Mouse (Mus musculus): ENCODE measurements around the gene Macf1.

Gene Macf1

DNA sequence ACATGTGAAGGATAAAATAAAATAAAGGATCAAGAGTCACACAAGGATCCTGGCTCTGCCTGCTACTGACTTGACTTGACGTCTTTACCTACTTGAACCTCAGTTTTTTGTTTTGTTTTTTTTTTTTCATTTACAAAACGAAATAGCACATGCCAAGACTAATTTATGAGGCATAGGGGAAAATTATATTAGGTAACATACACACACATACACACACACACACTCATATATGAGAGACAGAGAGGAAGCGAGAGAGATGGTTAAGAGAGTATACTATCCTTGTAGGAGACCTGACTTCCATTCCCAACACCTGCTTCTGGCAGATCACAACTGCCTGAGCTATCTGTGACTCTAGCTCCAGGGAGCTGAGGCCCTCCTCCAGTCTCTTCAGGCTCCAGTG lies at the start of gene Macf1:
Gene Macf1, minus strand, starts transcription at position 101 of the 400 bp plus-strand sequence.
- DNase-seq: no peak

DNA sequence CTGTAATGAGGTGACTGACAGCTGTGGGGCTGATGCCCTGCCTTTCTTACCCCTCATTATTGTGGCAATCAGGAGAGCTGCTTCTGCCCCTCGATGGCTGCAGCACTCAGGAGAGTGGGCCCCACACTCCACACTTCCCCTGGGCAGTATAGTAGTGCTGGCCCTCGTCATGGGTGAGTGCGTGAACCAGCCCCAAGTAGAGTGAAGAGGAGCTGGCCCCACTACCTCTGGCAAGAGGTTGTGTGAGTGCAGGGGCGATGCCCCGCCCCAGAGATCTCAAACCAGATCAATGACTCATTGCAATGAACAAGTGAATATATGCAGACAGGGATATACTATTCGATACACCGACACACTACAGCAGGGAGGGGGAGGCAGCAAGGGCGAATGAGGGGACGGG lies 49.4 kb upstream of the Macf1 start:
- no peak for DNase-seq

DNA sequence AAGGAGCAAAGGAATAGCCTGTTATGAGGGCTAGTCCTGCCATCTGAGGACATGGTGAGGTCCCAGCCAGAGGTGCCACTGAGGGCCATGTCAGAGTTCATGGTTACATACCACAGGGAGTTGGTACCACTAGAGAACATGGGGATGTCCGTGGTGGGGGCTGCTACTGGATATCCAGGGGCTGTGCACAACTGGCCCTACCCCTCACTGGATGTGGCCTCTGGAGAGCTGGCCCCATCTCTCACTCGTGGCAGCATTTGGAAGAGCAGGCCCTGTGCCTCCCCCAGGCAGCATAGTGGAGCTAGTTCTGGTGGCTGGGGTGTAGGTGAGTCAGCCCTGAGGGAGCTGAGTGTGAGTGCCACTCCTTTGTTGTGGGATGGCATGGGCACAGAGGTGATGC lies 48.8 kb upstream of the Macf1 start:
- no peak for DNase-seq

DNA sequence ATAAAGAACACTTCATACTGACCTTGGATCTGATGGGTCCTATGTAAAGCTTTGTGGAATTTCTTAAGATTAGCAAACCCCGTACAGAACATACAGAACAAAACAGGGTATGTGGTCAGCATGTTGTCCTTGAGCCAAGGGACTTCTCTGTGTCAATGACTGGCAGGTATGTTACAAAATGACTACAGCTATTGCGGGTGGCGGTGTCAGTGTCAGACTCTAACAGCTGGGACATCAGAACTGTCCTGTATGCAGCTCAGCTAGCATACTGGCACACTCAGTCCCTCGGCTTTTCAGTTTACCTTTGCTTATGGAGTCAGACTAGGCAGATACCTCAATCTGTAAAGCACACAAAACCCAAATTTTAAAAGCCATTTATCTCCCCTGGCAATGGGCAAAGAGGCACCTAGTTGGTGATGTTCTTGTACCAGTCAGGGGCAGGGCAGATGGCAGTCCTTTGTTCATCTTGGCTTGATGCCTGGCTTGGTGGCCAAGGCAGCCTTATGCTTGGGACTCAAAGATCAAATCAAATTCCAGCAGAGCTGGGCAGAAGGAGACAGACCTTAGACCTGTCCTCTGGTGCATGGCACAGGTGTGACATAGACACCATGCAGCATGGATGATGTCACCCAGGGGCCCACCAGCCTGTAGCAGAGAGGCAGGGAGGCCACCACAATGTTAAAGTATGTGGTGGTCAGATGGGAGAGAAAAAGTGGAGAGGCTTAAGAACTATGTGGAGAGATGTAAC lies 48.2 kb upstream of the Macf1 start:
- DNase-seq: peak; percentile 21

DNA sequence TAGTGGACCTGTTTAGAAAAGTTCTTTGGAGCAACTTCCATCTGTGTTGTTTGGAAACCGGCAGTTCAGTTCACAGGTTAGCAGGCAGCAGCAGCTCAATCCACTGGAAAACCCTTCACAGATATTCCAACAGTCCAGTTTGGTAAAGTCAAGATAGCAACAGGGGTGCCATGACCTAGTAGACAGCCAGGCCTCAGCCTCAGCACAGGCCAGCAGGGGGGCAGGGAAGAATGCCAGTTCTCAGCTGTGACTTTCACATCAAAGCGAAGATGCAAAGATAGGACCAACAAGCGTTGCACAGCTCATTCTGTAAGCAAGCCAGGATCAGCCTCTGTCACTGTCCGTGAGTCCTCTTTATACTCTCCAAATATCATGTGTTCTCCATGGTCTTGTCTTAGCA lies 37.6 kb upstream of the Macf1 start:
- no peak for DNase-seq

DNA sequence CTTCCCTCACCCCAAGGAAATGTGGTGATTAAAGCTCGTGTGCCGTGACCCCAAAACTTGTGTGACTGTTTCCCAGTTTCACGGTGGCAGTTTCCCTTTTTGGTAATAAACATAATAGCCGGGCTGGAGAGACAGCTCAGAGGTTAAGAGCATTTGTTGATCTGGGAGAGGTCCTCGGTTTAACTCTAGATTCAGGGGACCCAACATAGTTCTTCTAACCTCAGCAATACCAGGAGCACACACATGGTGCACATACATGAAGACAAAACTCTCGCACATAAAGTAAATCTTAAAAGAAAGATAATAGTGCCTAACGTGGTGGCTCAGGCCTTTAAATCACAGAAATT lies 34.2 kb upstream of the Macf1 start:
- no peak for DNase-seq

DNA sequence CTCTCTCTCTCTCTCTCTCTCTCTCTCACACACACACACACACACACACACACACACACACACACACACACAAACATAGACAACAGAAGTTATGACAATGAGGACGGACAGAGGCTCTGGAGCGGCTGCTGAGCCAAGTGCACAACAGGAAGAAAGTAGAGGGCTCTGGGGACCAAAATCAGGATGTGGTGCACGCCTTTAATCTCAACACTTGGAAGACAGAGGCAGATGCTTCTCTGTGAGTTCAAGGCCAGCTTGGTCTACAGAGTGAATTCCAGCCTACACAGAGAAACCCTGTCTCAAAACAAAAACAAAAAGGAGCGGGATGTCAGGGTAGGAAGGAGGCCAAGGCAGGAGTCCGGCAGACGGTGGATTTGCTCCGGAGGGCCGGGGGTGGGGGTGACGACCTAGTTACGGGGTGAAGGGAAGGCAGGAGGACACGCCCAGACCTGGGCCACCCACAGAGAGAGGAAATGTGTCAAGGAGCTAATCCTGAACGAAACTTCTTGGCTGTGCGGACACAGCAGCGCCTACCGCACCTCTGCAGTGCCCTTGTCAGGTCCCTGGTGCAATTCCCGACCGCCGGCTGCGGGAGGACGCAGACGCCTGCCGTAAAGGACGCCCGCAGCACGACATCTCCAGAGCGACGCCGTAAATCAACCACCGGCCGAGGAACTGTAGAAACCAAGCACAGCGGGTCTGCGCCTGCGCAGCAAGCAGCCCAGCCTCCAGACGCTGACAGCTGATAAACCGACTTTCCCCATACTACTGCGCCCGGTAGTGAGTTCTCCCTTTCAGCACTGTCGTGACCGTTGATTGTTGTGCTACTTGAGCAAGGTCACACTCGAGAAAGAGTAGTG lies 33.6 kb upstream of the Macf1 start, which contains the start of gene Ndufs5:
Gene Ndufs5, minus strand, starts transcription at position 629 of the 860 bp plus-strand sequence.
- peak; percentile 98 to 99 for DNase-seq

DNA sequence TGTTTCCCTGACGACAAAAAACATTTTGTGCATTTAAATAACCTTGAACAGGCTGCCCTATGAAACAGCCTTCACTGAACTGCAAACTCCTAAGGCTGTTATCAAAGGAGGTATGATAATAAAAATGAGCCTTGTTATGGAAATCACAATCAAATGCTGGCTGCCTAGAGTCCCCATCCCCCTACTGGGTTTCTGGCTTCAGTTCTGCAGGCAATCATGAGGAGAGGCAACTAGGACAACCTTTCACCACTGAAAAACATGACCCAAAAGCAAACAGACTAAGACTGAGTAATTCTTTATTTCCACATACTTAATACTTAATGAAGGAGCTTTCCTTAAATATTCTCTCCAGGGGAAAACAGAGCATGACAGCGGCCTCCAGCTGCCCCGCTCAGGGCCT lies 28.3 kb upstream of the Macf1 start:
- DNase-seq: no peak

DNA sequence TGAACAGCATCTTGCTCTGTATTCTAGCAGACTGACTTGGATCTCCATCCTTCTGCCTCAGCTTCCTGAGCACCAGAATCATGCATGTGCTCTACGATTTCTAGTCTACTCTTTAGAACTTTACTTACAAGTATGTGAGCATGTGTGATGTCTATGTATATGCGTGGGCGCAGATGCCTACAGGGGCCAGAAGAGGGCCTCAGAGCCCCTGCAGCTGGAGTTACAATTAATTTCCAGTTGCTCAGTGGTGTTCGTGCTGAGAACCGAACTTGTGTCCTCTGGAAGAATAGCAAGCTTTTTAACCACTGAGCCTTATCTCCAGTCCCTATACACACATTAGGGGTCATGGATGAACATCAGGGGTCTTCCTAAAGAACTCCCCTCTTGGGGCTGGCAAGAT lies 23.2 kb upstream of the Macf1 start:
- no peak for DNase-seq

DNA sequence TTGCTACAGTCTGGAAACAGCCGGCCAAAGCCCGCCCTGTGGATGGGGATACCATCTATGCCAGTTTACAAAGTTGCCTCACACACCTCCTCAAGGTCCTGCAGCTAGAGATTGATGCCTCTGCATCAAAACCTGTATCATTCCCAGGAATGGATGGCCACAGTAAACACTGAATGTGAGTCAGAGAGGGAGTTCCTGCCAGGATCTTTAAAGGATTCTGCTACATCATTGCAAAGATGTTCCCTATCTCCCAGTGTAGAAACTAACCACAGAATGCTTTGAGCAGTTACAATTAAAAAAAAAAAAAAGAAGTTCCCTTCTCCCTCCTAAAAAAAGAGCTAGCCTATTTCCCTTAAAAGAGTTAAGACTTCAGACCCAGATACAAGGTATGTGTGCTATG lies 21.2 kb upstream of the Macf1 start:
- no peak for DNase-seq

DNA sequence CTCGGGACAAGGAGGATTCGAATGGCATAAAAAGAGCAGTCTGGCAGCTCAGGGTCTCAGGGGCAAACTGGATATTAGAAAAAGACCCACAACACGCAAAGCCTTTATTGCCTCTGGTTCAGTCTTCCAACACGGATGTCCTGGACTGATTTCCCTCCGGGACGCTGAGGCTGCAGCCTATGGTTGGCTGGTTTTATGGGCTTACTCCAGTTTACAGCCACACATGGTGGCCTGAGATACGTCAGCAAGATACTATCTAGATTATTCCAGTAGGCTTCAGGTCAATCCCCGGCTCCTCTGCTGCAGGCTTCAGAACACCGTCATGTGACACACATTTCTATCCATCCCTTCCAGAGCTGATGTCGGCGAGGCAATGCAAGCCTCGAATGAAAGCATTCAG lies 9.2 kb upstream of the Macf1 start:
- no peak for DNase-seq

DNA sequence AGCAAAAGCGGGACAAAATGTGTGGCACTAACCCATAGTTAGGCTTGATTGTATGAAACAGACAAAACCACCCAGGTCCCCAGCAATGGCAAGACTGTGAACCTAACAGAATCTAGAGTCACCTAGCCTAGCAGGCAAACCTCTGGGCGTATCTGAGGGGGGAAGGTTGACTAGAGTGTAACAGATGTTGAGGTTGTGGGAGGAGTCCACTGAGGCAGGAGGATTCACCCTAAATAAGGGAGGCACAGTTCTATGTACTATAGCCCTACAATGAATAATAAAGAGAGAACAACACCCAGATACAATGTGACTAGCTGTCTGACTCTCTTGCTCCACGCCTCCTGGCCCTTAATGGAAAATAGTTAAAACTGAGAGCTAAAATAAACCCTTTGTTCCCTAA lies 7.9 kb upstream of the Macf1 start:
- DNase-seq: no peak

DNA sequence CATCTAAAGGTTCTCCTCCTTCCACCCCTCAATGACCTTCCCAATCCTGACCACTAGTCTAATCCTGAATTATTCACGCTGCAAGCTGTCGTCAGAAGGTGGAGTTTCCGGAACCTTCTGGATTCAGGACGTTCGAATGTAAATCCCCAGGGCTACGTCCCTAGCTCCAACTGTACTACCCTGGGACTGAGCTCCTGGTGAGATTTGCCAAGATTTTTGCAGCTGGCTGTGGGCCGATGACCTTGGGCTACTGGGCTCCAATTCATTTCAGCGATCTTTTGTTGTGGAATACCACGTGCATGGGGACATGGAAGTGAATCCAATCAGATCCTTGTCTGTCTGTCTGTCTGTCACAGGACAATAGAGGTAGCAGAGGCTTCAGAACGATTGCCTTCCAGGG lies 6.2 kb upstream of the Macf1 start:
- no peak for DNase-seq

DNA sequence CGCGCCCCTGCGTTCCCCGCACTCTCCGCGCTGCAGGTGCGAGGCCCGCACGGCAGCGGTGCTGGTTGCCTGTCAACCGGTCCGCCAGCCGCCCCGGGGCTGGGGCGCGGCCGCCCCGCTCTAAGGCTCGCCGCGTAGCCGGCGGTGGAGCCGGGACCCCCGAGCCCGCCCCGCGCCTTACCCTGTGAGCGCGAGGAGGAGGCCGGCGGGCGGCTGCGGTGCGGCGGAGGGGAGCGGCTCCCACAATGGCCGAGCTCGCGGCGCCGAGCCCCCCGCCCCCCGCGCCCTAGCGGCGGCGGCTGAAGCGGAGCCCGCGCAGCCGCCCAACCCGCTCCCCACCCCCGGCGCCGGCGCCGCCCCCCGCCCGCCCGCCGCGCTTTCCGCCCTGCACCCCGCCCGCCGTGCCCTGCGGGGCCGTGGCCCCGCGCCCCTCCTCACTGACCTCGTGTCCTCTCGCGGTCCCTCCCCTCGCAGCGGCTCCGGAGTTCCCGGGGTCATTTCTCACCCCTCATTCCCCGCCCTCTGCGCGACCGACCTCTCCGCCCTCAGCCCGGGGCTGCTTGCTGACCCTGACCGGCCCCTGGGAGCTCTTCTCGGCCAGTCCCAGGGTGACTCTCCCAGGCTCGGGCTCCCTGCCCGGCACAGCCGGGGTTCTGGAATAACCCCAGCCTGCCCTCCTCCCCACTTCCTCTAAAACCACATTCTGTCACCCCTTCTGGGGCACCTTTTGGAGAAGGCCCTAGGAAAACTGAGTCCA lies 3.0 kb upstream of the Macf1 start:
- peak; percentile 77 to 79 for DNase-seq

DNA sequence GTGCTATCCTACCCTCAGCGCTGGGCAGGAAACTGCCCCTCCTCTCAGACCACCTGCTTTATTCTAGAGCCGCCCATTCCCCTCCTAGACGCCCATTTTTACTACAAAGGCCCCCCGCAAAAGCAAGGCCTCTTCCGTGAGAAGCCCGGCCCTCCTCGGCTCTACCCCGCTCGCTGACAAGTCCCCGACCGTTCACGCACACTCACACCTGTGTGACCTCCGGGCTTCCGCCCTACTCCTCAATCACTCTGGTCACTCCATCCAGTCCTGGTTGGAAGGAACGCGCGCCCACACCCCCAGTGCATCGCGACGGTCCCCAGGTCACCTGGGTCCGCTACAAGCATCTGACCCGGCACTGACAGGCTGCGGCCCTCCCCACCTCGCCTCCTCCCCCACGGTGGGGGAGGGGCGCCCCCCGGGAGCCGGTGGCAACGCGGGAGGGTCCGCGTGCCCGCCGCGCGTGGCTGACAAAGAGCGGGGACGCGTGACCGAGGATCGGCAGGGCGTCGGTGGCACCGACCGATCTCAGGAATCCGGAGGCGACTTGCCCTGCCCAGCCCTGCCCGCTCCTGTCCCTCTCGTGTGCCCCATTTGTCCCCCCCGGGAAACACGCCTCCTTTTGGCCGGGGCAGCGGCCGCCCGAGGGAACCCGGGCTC lies 2.3 kb upstream of the Macf1 start:
- peak in 1 of 2 experiments; percentile 46 for DNase-seq

DNA sequence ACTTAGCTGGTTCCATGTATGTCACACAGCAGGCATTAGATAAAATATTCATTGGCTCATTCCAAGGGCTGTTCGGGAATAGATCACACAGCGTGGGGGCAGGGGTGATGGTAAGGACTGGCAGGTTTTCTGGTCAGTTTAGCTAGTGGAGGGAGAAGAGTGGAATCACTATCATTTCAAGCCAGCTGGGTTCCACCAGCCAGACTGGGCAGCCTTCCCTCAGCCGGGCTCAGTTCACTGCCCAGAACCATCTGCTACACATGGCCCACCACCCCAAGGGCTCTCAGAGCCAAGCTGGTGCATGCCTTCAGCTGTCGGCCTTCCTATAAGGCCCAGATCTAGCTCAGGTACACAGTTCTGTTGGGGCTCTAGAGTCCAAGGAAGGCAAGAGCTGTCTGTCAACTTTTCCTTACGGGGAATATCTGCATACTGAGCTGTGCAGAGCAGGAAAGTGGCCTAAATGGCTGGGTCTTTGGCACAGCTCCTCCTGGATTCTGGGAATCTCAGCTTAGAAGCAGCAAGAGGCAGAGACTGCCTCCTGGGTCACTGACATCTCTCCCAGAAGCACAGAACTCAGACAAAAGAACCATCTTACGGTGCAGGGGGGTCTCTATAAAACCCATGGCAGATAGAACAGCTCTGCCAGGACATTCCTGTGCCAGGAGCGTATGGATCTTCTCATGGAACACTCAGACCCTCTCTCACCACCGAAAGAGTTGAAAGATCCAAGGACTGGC lies 1.5 kb upstream of the Macf1 start:
- no peak for DNase-seq

DNA sequence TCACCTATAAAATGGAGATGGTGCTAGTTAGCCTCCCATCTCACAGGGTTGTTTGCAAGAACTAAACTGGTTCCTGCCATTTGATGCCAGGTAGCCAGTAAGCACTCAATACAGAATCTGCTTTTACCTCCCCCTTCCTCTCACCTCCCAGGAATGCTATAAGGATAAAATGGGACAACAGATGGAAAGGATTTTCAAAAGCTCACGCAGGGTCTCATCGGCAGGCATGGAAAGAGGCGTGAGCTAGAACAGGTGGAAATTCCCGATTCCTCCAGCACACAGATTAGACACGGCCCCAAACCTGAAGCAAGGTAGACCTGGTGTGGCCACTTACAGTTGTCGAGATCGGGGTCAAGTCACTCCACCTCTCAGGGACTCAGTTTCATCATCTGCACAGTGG lies 886 bp upstream of the Macf1 start:
- DNase-seq: no peak

DNA sequence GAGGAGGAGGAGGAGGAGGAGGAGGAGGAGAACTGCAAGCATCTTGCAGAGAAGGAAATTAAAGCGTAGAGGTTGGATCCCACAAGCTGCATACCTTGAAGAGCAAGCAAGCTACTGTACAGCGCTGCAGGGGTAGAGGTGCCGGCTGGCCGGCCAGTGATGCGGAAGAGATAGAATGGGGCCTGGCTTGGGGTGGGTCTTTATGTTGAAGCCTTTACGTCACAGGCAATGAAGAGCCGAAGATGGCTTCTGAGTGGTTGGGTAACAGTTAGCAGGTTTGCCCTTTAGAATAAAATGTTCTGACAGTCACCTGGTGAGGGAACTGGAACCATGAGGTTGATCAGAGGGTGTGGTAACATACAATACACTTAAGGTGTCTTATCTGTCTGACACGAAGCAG lies 1.9 kb downstream of the Macf1 start:
- DNase-seq: no peak

DNA sequence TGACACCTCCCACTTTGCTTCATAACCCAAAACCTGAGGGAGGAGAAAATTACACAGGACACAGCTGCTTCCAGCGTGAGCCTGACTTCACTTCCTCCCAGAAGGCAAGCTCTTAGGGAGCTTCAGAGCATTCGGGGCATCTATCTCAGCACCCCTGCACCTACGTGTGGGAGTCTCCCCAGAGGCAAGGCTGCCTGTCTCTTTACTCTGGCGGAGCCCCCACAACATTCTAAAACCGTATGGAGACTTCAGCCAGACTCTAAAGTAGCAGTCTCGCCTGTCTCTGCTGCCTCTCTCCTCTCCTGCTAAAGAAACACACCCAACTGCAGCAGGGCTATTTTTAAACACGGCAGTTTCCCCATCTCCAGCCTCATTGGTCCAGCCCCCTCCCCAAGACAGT lies 3.2 kb downstream of the Macf1 start:
- DNase-seq: no peak

DNA sequence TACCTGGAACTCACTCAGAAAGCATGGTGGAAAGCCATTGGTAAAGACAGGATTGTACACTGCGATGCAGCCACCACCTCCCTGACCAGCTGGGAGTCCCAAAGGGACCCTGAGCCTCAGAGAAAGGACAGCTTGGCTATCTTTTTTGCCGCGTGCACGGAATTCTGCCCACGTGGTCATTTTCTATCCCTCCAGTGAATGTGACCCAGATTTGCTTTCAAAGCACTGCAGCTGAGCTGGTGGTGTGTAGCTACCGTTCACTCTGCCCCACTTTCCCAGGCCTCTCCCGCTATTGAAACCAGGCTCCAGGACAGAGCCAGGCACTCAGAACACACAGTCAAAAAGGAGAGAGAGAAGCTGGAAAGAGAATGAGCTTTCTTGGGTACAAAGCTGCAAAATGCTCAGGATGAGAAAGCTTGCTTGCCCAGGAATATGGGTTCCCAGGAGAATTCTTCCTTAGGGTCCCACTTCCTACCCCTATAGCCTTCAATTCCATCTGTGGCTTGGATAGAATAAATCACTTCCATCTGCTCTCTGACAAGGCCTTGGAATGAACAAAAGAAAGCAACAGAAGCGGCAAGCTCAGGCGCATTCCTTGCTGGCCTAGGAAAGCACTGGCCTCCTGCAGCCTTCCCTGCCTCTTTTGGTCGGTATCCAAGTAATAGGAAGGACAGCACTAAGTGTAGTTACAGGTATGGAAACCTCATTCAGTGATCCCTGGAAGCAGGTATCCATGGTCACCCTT lies 6.9 kb downstream of the Macf1 start:
- peak; percentile 30 to 45 for DNase-seq

DNA sequence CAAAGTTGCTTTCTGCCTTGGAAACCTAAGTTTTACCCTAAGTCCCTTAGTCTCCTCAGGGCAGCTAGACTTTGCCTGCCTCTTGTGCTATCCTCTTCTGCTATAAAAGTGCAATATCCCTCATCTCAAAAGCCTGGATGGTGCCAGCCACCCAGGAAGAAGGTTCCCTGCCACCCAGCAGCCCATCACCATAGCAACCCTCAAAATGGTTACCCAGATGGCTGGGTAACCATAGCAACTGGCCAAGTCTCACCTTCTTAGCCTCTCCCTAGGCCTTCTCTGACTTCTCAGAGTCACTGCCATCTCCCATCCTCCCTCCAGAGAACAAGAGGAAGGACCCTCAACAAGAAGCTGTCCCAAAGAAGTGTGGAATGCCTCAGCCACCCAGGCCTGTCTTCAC lies 13.6 kb downstream of the Macf1 start:
- DNase-seq: no peak

DNA sequence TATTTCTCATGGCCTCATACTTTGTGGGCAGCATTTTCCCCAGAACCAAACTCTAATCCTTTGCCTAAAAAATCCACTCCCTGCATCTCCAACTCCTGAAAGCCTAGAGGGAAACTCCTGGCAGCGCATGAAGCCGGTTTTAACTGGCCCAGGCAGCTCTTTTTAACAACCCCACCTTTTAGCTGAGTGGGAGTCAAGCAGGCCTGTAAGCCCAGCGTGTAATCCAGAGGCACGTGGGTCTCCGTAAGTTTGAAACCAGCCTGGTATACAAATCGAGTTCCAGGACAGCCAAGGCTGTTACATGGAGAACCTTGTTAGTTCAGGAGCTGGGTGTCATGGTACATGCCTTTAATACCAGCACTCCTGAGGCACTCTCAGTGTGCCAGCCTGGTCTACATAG lies 14.5 kb downstream of the Macf1 start:
- no peak for DNase-seq
